Mouse (Mus musculus) intestine, embryonic 14.5 days (tissue): ENCODE measurements around the gene Clnk. TPM values are rescaled to one million over a fixed set of nuclear protein-coding genes. Genes with fewer than 3 reads are reported as not detected.
A peak's percentile ranks its signal among the peaks of the same experiment; 100 is the strongest.

ENCODE experiments used
- ATAC-seq: fragments of 200-750 bp; cut with Nextera tagmentation; replicated peaks from 2 replicates; pipeline ENCODE4 v1.8.0; 2017; ENCODE audit warnings: low read depth, moderate number of reproducible peaks, moderate TSS enrichment, moderate library complexity; ENCODE audit not compliant: low FRiP score, low TSS enrichment
- DNase-seq: peaks from one replicate; pipeline ENCODE4 v3.0.0-alpha.2; 2018; ENCODE audit warnings: low spot score
- H3K27ac ChIP-seq: fragments of 300-500 bp; sonication (generic); 2 replicates; pipeline ENCODE4 v1.5.1; 2014; ENCODE audit warnings: low read depth, mild to moderate bottlenecking, control low read depth
- H3K27me3 ChIP-seq: fragments of 300-500 bp; sonication (generic); replicated peaks from 2 replicates; pipeline ENCODE4 v1.6.1; 2014; ENCODE audit warnings: low read length, control low read depth; ENCODE audit not compliant: control insufficient read depth, insufficient read depth
- H3K36me3 ChIP-seq: fragments of 300-500 bp; sonication (generic); 2 replicates; pipeline ENCODE4 v1.6.1; 2014; ENCODE audit warnings: low read length, control low read depth; ENCODE audit not compliant: control insufficient read depth, insufficient read depth
- H3K4me1 ChIP-seq: fragments of 300-500 bp; sonication (generic); replicated peaks from 2 replicates; pipeline ENCODE4 v1.6.1; 2014; ENCODE audit warnings: low read length, control low read depth, mixed read lengths; ENCODE audit not compliant: control insufficient read depth, insufficient read depth
- H3K4me2 ChIP-seq: fragments of 300-500 bp; sonication (generic); 2 replicates; pipeline ENCODE4 v1.6.1; 2014; ENCODE audit warnings: low read length
- H3K4me3 ChIP-seq: fragments of 300-500 bp; sonication (generic); 2 replicates; pipeline ENCODE4 v1.5.1; 2014; ENCODE audit warnings: low read depth, low read length, control low read depth, mixed read lengths
- H3K9ac ChIP-seq: fragments of 300-500 bp; sonication (generic); 2 replicates; pipeline ENCODE4 v1.6.1; 2014; ENCODE audit warnings: mild to moderate bottlenecking, low read length
- H3K9me3 ChIP-seq: fragments of 300-500 bp; sonication (generic); 2 replicates; pipeline ENCODE4 v1.6.1; 2016; ENCODE audit warnings: low read length, control low read depth; ENCODE audit not compliant: control insufficient read depth
- WGBS: fragments of 180-500 bp; shearing (Covaris S2); extraction: QIAGEN DNeasy Blood & Tissue Kit; methylation state at CpG from one replicate; pipeline ENCODE4 v1.1.7; 2014; 5-methylcytosine and 5-hydroxymethylcytosine counted together
- polyA plus RNA-seq: library from polyadenylated mRNA; unstranded; fragments of >200 nt; fragmentation: Nextera tagmentation; extraction: Ambion mirVana; gene quantifications from 2 replicates; pipeline ENCODE4 v1.2.1, GENCODE M21; 2014

Gene Clnk
- polyA plus RNA-seq, 1 experiment from 2014 or later = 0.31 TPM

GRCm38 (mm10) chr5:38798910-38799309 lies 77.7 kb downstream of the Clnk start:
- no peak overlapping the region for H3K27ac ChIP-seq

GRCm38 (mm10) chr5:38795139-38795538 lies 81.5 kb downstream of the Clnk start:
- Histone ChIP-seq H3K4me1 (no peaks in the 10 kb centered on the region), H3K36me3 (no peaks in the 10 kb centered on the region), H3K4me2 (no peak overlapping the region), H3K9ac (no peak overlapping the region), H3K4me3 (no peak overlapping the region), H3K27ac (no peak overlapping the region), H3K9me3 (no peaks in the 10 kb centered on the region), H3K27me3 (no peaks in the 10 kb centered on the region)
- WGBS = 39% methylated on average over 11 of the region's 11 CpGs
- DNase-seq (no peak), ATAC-seq (no peak)

More at GRCm38 (mm10) chr5:38798910-38799309, 77.7 kb downstream of the Clnk start:
- no peaks in the 10 kb centered on the region for H3K27me3 ChIP-seq
- no peaks in the 10 kb centered on the region for H3K36me3 ChIP-seq
- H3K4me1 ChIP-seq = no peaks in the 10 kb centered on the region
- H3K9me3 ChIP-seq = no peaks in the 10 kb centered on the region
- ATAC-seq (no peak), DNase-seq (no peak)
- 56% methylated on average over 7 of the region's 7 CpGs for WGBS
- H3K4me2 ChIP-seq = no peak overlapping the region
- no peak overlapping the region for H3K4me3 ChIP-seq
- H3K9ac ChIP-seq = no peak overlapping the region

GRCm38 (mm10) chr5:38791116-38791515 lies 85.5 kb downstream of the Clnk start:
- DNase-seq = no peak
- H3K27ac ChIP-seq = no peak overlapping the region
- no peak overlapping the region for H3K9ac ChIP-seq
- H3K36me3 ChIP-seq = no peaks in the 10 kb centered on the region
- no peaks in the 10 kb centered on the region for H3K27me3 ChIP-seq
- H3K4me2 ChIP-seq = no peak overlapping the region
- no peak overlapping the region for H3K4me3 ChIP-seq
- no peaks in the 10 kb centered on the region for H3K9me3 ChIP-seq
- 89% methylated on average over 2 of the region's 2 CpGs for WGBS
- H3K4me1 ChIP-seq = no peaks in the 10 kb centered on the region
- ATAC-seq = no peak

- no peak overlapping the region for H3K4me3 ChIP-seq
- no peaks in the 10 kb centered on the region for H3K4me1 ChIP-seq
- no peaks in the 10 kb centered on the region for H3K36me3 ChIP-seq
- H3K27ac ChIP-seq = no peak overlapping the region
- H3K9me3 ChIP-seq = no peaks in the 10 kb centered on the region
- 87% methylated on average over 5 of the region's 5 CpGs for WGBS
- H3K4me2 ChIP-seq = no peak overlapping the region
- H3K27me3 ChIP-seq = no peaks in the 10 kb centered on the region
- ATAC-seq (no peak), DNase-seq (no peak)
- H3K9ac ChIP-seq = no peak overlapping the region
Measured at GRCm38 (mm10) chr5:38788820-38789219, 87.8 kb downstream of the Clnk start.

- Histone ChIP-seq H3K9me3 (no peaks in the 10 kb centered on the region), H3K27me3 (no peaks in the 10 kb centered on the region), H3K4me3 (no peak overlapping the region), H3K36me3 (no peaks in the 10 kb centered on the region), H3K9ac (no peak overlapping the region), H3K4me1 (no peaks in the 10 kb centered on the region), H3K4me2 (no peak overlapping the region), H3K27ac (no peak overlapping the region)
- ATAC-seq (no peak), DNase-seq (no peak)
- 26% methylated on average over 15 of the region's 15 CpGs for WGBS
Measured at GRCm38 (mm10) chr5:38787851-38788520, 88.6 kb downstream of the Clnk start.

- Histone ChIP-seq H3K9me3 (no peaks in the 10 kb centered on the region), H3K9ac (no peak overlapping the region), H3K36me3 (no peaks in the 10 kb centered on the region), H3K4me3 (no peak overlapping the region), H3K27ac (no peak overlapping the region), H3K27me3 (no peaks in the 10 kb centered on the region), H3K4me2 (no peak overlapping the region), H3K4me1 (no peaks in the 10 kb centered on the region)
- ATAC-seq = no peak
- no peak for DNase-seq
- 82% methylated on average over 15 of the region's 15 CpGs for WGBS
Measured at GRCm38 (mm10) chr5:38786126-38786525, 90.5 kb downstream of the Clnk start.

- H3K27ac ChIP-seq = no peak overlapping the region
- no peak overlapping the region for H3K9ac ChIP-seq
- 89% methylated on average over 8 of the region's 8 CpGs for WGBS
- no peaks in the 10 kb centered on the region for H3K27me3 ChIP-seq
- ATAC-seq = no peak
- no peaks in the 10 kb centered on the region for H3K9me3 ChIP-seq
- no peaks in the 10 kb centered on the region for H3K36me3 ChIP-seq
- DNase-seq = no peak
- H3K4me3 ChIP-seq = no peak overlapping the region
- H3K4me2 ChIP-seq = no peak overlapping the region
- no peaks in the 10 kb centered on the region; the same call in 1 of the 2 replicates for H3K4me1 ChIP-seq
Measured at GRCm38 (mm10) chr5:38785686-38786085, 90.9 kb downstream of the Clnk start.

- WGBS = 22% methylated on average over 4 of the region's 4 CpGs
- H3K9ac ChIP-seq = no peak overlapping the region
Measured at GRCm38 (mm10) chr5:38781813-38782212, 94.8 kb downstream of the Clnk start.

GRCm38 (mm10) chr5:38780631-38781030 lies 96.0 kb downstream of the Clnk start:
- Histone ChIP-seq H3K9me3 (no peaks in the 10 kb centered on the region), H3K27me3 (no peaks in the 10 kb centered on the region), H3K9ac (no peak overlapping the region), H3K27ac (no peak overlapping the region), H3K36me3 (no peaks in the 10 kb centered on the region), H3K4me1 (no peaks in the 10 kb centered on the region; the same call in 1 of the 2 replicates), H3K4me3 (no peak overlapping the region), H3K4me2 (no peak overlapping the region)
- no peak for ATAC-seq
- DNase-seq = no peak
- WGBS = 44% methylated on average over 8 of the region's 8 CpGs

More at GRCm38 (mm10) chr5:38781813-38782212, 94.8 kb downstream of the Clnk start:
- Histone ChIP-seq H3K36me3 (no peaks in the 10 kb centered on the region), H3K4me2 (no peak overlapping the region), H3K27ac (no peak overlapping the region), H3K9me3 (no peaks in the 10 kb centered on the region), H3K27me3 (no peaks in the 10 kb centered on the region), H3K4me3 (no peak overlapping the region), H3K4me1 (no peaks in the 10 kb centered on the region; the same call in 1 of the 2 replicates)
- ATAC-seq (no peak; the same call in 1 of the 2 replicates), DNase-seq (peak; percentile 92)
